Comparison of ENCODE assay signal across 7 mouse cellular contexts in the genomic region with DNA sequence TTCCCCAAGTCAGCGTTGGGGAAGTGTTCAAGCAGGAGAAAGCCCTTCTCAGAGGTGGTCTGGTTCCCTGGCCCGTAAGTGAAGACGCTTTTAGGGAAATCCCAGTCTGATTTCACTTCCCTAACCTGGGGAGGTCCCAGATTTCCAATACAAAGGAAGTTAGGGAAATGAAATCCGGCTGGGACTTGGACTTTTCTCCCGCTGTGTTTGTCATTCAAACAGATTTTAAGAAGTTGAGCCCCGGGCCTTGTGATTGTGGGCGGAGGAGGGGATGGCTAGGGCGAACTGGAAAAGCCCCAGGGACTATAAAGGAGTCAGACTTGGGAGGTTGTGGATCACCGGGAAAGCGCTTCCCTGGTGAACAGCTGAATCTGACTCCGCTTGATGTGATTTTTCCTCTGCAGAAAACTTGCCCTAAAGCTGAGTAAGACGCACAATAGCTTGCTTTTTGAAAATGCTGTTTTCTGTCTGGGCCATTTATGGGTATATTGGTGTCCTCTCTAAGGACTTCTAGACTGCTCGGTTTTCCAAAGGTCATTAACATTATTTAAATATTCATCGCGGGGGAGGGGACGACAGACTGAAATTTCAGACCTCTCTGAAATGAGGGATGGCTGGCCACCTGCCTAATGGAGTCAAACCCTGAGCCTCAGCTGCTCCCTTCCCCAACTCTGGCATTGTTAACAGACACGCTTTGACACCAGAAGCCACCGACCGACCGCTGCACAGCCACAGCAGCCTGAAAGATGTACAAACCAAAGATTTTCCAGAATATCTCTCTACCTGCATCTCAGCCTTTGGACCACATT.
DNase-seq lines count a peak whose midpoint lies in the region; ATAC-seq and TF ChIP-seq lines count a peak whose summit lies in the region.

No protein-coding gene starts in this region.

- H3K4me1 ChIP-seq in stomach, embryonic 15.5 days: peaks cover 16% of the 10 kb centered on the region
- no peaks in the 10 kb centered on the region; the same call in 1 of the 2 replicates for H3K4me1 ChIP-seq in stomach, postnatal 0 days (replicated peaks; ENCODE audit: control insufficient read depth, insufficient read depth)
- H3K4me1 ChIP-seq in embryonic facial prominence, embryonic 15.5 days: peaks cover 30% of the 10 kb centered on the region
- H3K4me1 ChIP-seq in limb, embryonic 13.5 days: peaks cover 35% of the 10 kb centered on the region

- H3K9me3 ChIP-seq in stomach, embryonic 15.5 days: no peaks in the 10 kb centered on the region
- H3K9me3 ChIP-seq in stomach, postnatal 0 days (ENCODE audit: control insufficient read depth, low read length): no peaks in the 10 kb centered on the region
- H3K9me3 ChIP-seq in embryonic facial prominence, embryonic 15.5 days (replicated peaks): no peaks in the 10 kb centered on the region
- H3K9me3 ChIP-seq in limb, embryonic 13.5 days: no peaks in the 10 kb centered on the region

- no peak overlapping the region for H3K9ac ChIP-seq in stomach, embryonic 15.5 days
- H3K9ac ChIP-seq in stomach, postnatal 0 days (ENCODE audit: low read length): no peak overlapping the region
- no peak overlapping the region for H3K9ac ChIP-seq in embryonic facial prominence, embryonic 15.5 days
- H3K9ac ChIP-seq in limb, embryonic 13.5 days: no peak overlapping the region

- peak overlapping the region; percentile 10; the same call in 1 of the 2 replicates for H3K4me2 ChIP-seq in stomach, embryonic 15.5 days
- no peak overlapping the region for H3K4me2 ChIP-seq in stomach, postnatal 0 days (replicated peaks; ENCODE audit: low read depth)
- peak overlapping the region; percentile 4; the same call in 1 of the 2 replicates for H3K4me2 ChIP-seq in embryonic facial prominence, embryonic 15.5 days (replicated peaks)
- peak overlapping the region; percentile 36 for H3K4me2 ChIP-seq in limb, embryonic 13.5 days (replicated peaks)

- TF ChIP-seq EP300 in stomach, postnatal 0 days (optimal IDR thresholded peaks at IDR 0.05): no peak

- DNase-seq in stomach, postnatal 0 days (ENCODE audit: low spot score): no peak
- no peak for DNase-seq in layer of hippocampus, postnatal 25 days (ENCODE audit: extremely low spot score in 1 of 2, low spot score in 1 of 2)
- DNase-seq in left cerebral cortex, adult 18-20 months (ENCODE audit: low spot score in 2 of 2): no peak
- no peak for DNase-seq in liver

- no peak overlapping the region for H3K27ac ChIP-seq in stomach, embryonic 15.5 days
- H3K27ac ChIP-seq in stomach, postnatal 0 days (replicated peaks): no peak overlapping the region
- H3K27ac ChIP-seq in embryonic facial prominence, embryonic 15.5 days (replicated peaks): 0 out of 2 replicates have a peak overlapping the region, but pooled peaks have one; percentile 11
- H3K27ac ChIP-seq in limb, embryonic 13.5 days: peak overlapping the region; percentile 8; the same call in 1 of the 2 replicates

- H3K36me3 ChIP-seq in stomach, embryonic 15.5 days: no peaks in the 10 kb centered on the region
- H3K36me3 ChIP-seq in stomach, postnatal 0 days (ENCODE audit: control insufficient read depth, insufficient read depth, low read length): no peaks in the 10 kb centered on the region
- H3K36me3 ChIP-seq in embryonic facial prominence, embryonic 15.5 days: no peaks in the 10 kb centered on the region
- H3K36me3 ChIP-seq in limb, embryonic 13.5 days: no peaks in the 10 kb centered on the region

- ATAC-seq in stomach, embryonic 15.5 days (ENCODE audit: insufficient read depth, low FRiP score, low read depth): no peak
- no peak for ATAC-seq in stomach, postnatal 0 days (ENCODE audit: low FRiP score, low TSS enrichment)
- no peak for ATAC-seq in embryonic facial prominence, embryonic 15.5 days (ENCODE audit: insufficient number of reproducible peaks, low FRiP score, low TSS enrichment, low read depth)
- peak; percentile 45; the same call in 1 of the 2 replicates for ATAC-seq in limb, embryonic 13.5 days (ENCODE audit: low FRiP score, low read depth)

- no peak overlapping the region for H3K4me3 ChIP-seq in stomach, embryonic 15.5 days (replicated peaks)
- H3K4me3 ChIP-seq in stomach, postnatal 0 days (ENCODE audit: low read depth, low read length): no peak overlapping the region
- no peak overlapping the region for H3K4me3 ChIP-seq in embryonic facial prominence, embryonic 15.5 days (replicated peaks)
- H3K4me3 ChIP-seq in limb, embryonic 13.5 days: no peak overlapping the region

- TF ChIP-seq CTCF in stomach, postnatal 0 days (IDR thresholded peaks at IDR 0.05; ENCODE audit: low read depth): no peak

- 15% methylated on average over 20 of the region's 20 CpGs for WGBS in stomach, embryonic 15.5 days
- 25% methylated on average over 20 of the region's 20 CpGs for WGBS in stomach, postnatal 0 days
- WGBS in embryonic facial prominence, embryonic 15.5 days: 5% methylated on average over 20 of the region's 20 CpGs
- 3% methylated on average over 20 of the region's 20 CpGs for WGBS in limb, embryonic 13.5 days

- 0 out of 2 replicates have a peak, but pooled peaks cover 7% of the 10 kb centered on the region for H3K27me3 ChIP-seq in stomach, embryonic 15.5 days (replicated peaks)
- H3K27me3 ChIP-seq in stomach, postnatal 0 days (ENCODE audit: control insufficient read depth, insufficient read depth, low read length): no peaks in the 10 kb centered on the region
- no peaks in the 10 kb centered on the region for H3K27me3 ChIP-seq in embryonic facial prominence, embryonic 15.5 days
- H3K27me3 ChIP-seq in limb, embryonic 13.5 days: peaks cover 26% of the 10 kb centered on the region

Comparison
In these comparisons a context has a peak if more than half of its experiments do, and no peak if none do; other contexts are left out.
1. H3K27ac ChIP-seq: peak in embryonic facial prominence, embryonic 15.5 days (single experiment) and limb, embryonic 13.5 days (single experiment); none in stomach, embryonic 15.5 days (single experiment) and stomach, postnatal 0 days (single experiment).